Mouse (Mus musculus) thymus, adult 2 months (tissue): Measurements from ENCODE around the gene Ghr.

Experiments
- CTCF ChIP-seq: fragments of 200-500 bp; IDR thresholded peaks from 2 replicates; pipeline ENCODE4 v1.5.1; 2012; ENCODE audit warnings: mild to moderate bottlenecking, control low read depth, low read length, moderate library complexity, borderline replicate concordance; ENCODE audit not compliant: control insufficient read depth, poor library complexity, insufficient read depth; ENCODE audit errors: extremely low read depth
- POLR2A ChIP-seq: fragments of 200-500 bp; IDR thresholded peaks from 2 replicates; pipeline ENCODE4 v1.6.1; 2012; ENCODE audit warnings: mild to moderate bottlenecking, low read length, control low read depth, moderate library complexity; ENCODE audit not compliant: control insufficient read depth, poor library complexity, insufficient read depth; ENCODE audit errors: extremely low read depth

GRCm38 (mm10) chr15:3490011-3490410 lies 93.3 kb downstream of the Ghr start:
- TF ChIP-seq CTCF: no peak
- no peak for TF ChIP-seq POLR2A
